Mouse (Mus musculus) bone marrow macrophage, adult 2 months (primary cell): Measurements from ENCODE around the gene Acad10.

Source experiments
- CTCF ChIP-seq: IDR thresholded peaks from 2 replicates; pipeline ENCODE4 v1.5.1; 2012; ENCODE audit warnings: low read depth, mild to moderate bottlenecking, low read length, moderate library complexity
- POLR2A ChIP-seq: IDR thresholded peaks from 2 replicates; pipeline ENCODE4 v1.6.1; 2012; ENCODE audit warnings: mild to moderate bottlenecking, low read depth, low read length, borderline replicate concordance

DNA sequence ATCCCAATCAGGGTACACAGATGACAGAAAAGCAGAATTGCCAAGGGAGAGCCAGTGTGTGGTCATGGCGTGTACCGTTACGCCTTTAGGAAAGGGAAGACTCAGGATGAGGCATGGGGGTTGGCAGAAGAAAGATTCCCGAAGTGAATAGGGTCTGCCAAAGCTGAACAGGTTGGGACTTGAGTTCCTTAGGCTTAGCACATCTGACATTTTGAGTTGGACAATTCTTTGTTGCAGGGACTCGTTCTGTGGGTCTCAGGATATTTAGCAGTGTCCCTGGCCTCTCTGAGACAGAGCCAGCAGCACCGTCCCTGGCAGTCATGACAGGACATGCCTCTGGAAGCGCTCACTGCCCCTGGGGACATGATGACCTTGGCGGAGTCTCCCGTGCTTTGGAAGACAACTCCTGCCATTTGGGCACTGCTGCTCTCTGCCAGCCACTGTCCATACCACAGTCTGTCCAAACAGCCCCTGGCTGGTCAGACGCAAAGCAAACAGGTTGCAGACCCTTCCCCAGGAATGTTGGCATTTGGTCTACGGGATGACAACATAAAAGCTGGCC lies 83.3 kb downstream of the Acad10 start:
- TF ChIP-seq POLR2A (no peak), CTCF (no peak)
